Mouse (Mus musculus) kidney, adult 2 months (tissue): ENCODE measurements at regions not wholly inside any gene's neighbourhood (a gene's known extent, or its start where the extent isn't known, plus 50 kb on each side); places are given as distances from the start of the nearest gene placed in this dataset.

Experiments
- CTCF ChIP-seq: fragments of 200-500 bp; conservative IDR thresholded peaks from 2 replicates; pipeline ENCODE4 v1.5.1; 2011; ENCODE audit warnings: low read depth, mild to moderate bottlenecking, control low read depth, low read length, moderate library complexity, mixed read lengths; ENCODE audit not compliant: insufficient read depth, insufficient read length
- POLR2A ChIP-seq: fragments of 200-500 bp; IDR thresholded peaks from one replicate; pipeline ENCODE4 v1.6.1; 2011; ENCODE audit warnings: low read depth, low read length, control low read depth

- no peak for TF ChIP-seq POLR2A
- TF ChIP-seq CTCF, result no peak
Observed at GRCm38 (mm10) chr14:114949156-114949496, 142.9 kb upstream of the Gpc5 start.
